Mouse (Mus musculus) hindbrain, postnatal 0 days (tissue): ENCODE data around the gene Disp1. TPM values are rescaled to one million over a fixed set of nuclear protein-coding genes. Genes with fewer than 3 reads are reported as not detected.

Source experiments
- ATAC-seq: fragments of 200-750 bp; cut with Nextera tagmentation; 2 replicates; pipeline ENCODE4 v1.8.0; 2017; ENCODE audit warnings: mild to moderate bottlenecking, moderate TSS enrichment, moderate library complexity
- DNase-seq: peaks from one replicate; pipeline ENCODE4 v3.0.0-alpha.2; 2015; ENCODE audit warnings: low spot score
- H3K27ac ChIP-seq: fragments of 300-500 bp; sonication (generic); 2 replicates; pipeline ENCODE4 v1.5.1; 2014; ENCODE audit warnings: mild to moderate bottlenecking
- H3K27me3 ChIP-seq: fragments of 300-500 bp; sonication (generic); 2 replicates; pipeline ENCODE4 v1.6.1; 2014; ENCODE audit warnings: low read length, mixed read lengths; ENCODE audit not compliant: insufficient read depth
- H3K36me3 ChIP-seq: fragments of 300-500 bp; sonication (generic); 2 replicates; pipeline ENCODE4 v1.6.1; 2014; ENCODE audit warnings: low read length, mixed read lengths; ENCODE audit not compliant: insufficient read depth
- H3K4me1 ChIP-seq: fragments of 300-500 bp; sonication (generic); 2 replicates; pipeline ENCODE4 v1.6.1; 2014; ENCODE audit warnings: antibody characterized with exemption, low read length, mixed read lengths; ENCODE audit not compliant: insufficient read depth
- H3K4me2 ChIP-seq: fragments of 300-500 bp; sonication (generic); 2 replicates; pipeline ENCODE4 v1.6.1; 2014; ENCODE audit warnings: low read depth, mild to moderate bottlenecking, low read length, moderate library complexity, mixed read lengths
- H3K4me3 ChIP-seq: fragments of 300-500 bp; sonication (generic); 2 replicates; pipeline ENCODE4 v1.5.1; 2014; ENCODE audit warnings: low read length
- H3K9ac ChIP-seq: fragments of 300-500 bp; sonication (generic); replicated peaks from 2 replicates; pipeline ENCODE4 v1.6.1; 2014; ENCODE audit warnings: mild to moderate bottlenecking, low read length, moderate library complexity, mixed read lengths
- H3K9me3 ChIP-seq: fragments of 300-500 bp; sonication (generic); 2 replicates; pipeline ENCODE4 v1.6.1; 2016; ENCODE audit warnings: low read length, mixed read lengths
- CTCF ChIP-seq: IDR thresholded peaks from 2 replicates; pipeline ENCODE4 v1.5.1; 2016; ENCODE audit warnings: antibody characterized with exemption, control low read depth, low read depth
- WGBS: fragments of 180-500 bp; shearing (Covaris S2); extraction: QIAGEN DNeasy Blood & Tissue Kit; methylation state at CpG from one replicate; pipeline ENCODE4 v1.1.7; 2014; 5-methylcytosine and 5-hydroxymethylcytosine counted together
- polyA plus RNA-seq: library from polyadenylated mRNA; unstranded; fragments of >200 nt; fragmentation: Nextera tagmentation; extraction: Ambion mirVana; gene quantifications from 2 replicates; pipeline ENCODE4 v1.2.1, GENCODE M21; 2015
- total RNA-seq: library from RNA; depleted of rRNA; stranded (reverse); fragments of >200 nt; gene quantifications from 2 replicates; pipeline ENCODE4 v1.2.3, GENCODE M21; 2014

Disp1 gene
- total and polyA plus RNA-seq, 2 experiments from 2014 or later: 7.4 to 8.2 TPM

- Histone ChIP-seq H3K9me3 (no peaks in the 10 kb centered on the region), H3K27me3 (no peaks in the 10 kb centered on the region), H3K27ac (no peak overlapping the region), H3K36me3 (0 out of 2 replicates have a peak, but pooled peaks cover 6% of the 10 kb centered on the region), H3K4me2 (no peak overlapping the region), H3K4me3 (no peak overlapping the region), H3K9ac (no peak overlapping the region), H3K4me1 (no peaks in the 10 kb centered on the region)
- no peak for TF ChIP-seq CTCF
- no peak for ATAC-seq
- DNase-seq: no peak
- 88% methylated on average over 10 of the region's 10 CpGs for WGBS
Measured at GRCm38 (mm10) chr1:183097606-183098005, 123.7 kb downstream of the Disp1 start.

GRCm38 (mm10) chr1:183095454-183096088, 125.8 kb downstream of the Disp1 start:
- no peak overlapping the region for H3K9ac ChIP-seq

GRCm38 (mm10) chr1:183092296-183092695, 129.0 kb downstream of the Disp1 start:
- H3K9ac ChIP-seq: no peak overlapping the region
- H3K27ac ChIP-seq: no peak overlapping the region
- no peak for ATAC-seq
- no peaks in the 10 kb centered on the region for H3K4me1 ChIP-seq
- H3K4me3 ChIP-seq: no peak overlapping the region
- H3K9me3 ChIP-seq: peaks cover 2% of the 10 kb centered on the region; the same call in 1 of the 2 replicates
- 79% methylated on average over 4 of the region's 4 CpGs for WGBS
- no peak overlapping the region for H3K4me2 ChIP-seq
- no peak for TF ChIP-seq CTCF
- H3K36me3 ChIP-seq: peaks cover 25% of the 10 kb centered on the region; the same call in 1 of the 2 replicates
- no peaks in the 10 kb centered on the region for H3K27me3 ChIP-seq
- no peak for DNase-seq

More at GRCm38 (mm10) chr1:183095454-183096088, 125.8 kb downstream of the Disp1 start:
- peak; percentile 38; the same call in 1 of the 2 replicates for ATAC-seq
- H3K27ac ChIP-seq: no peak overlapping the region
- no peak overlapping the region for H3K4me2 ChIP-seq
- 56% methylated on average over 8 of the region's 8 CpGs for WGBS
- H3K27me3 ChIP-seq: no peaks in the 10 kb centered on the region
- no peak for TF ChIP-seq CTCF
- DNase-seq: no peak
- H3K9me3 ChIP-seq: no peaks in the 10 kb centered on the region
- H3K36me3 ChIP-seq: 0 out of 2 replicates have a peak, but pooled peaks cover 6% of the 10 kb centered on the region
- no peaks in the 10 kb centered on the region for H3K4me1 ChIP-seq
- no peak overlapping the region for H3K4me3 ChIP-seq

GRCm38 (mm10) chr1:183091203-183091602, 130.1 kb downstream of the Disp1 start:
- Histone ChIP-seq H3K27me3 (no peaks in the 10 kb centered on the region), H3K9ac (no peak overlapping the region), H3K36me3 (peaks cover 30% of the 10 kb centered on the region; the same call in 1 of the 2 replicates), H3K4me3 (no peak overlapping the region), H3K9me3 (peaks cover 2% of the 10 kb centered on the region; the same call in 1 of the 2 replicates), H3K27ac (no peak overlapping the region), H3K4me1 (no peaks in the 10 kb centered on the region), H3K4me2 (no peak overlapping the region)
- 94% methylated on average over 7 of the region's 7 CpGs for WGBS
- ATAC-seq: no peak
- no peak for TF ChIP-seq CTCF
- no peak for DNase-seq

- Histone ChIP-seq H3K4me3 (no peak overlapping the region), H3K27me3 (no peaks in the 10 kb centered on the region), H3K27ac (no peak overlapping the region), H3K36me3 (peaks cover 27% of the 10 kb centered on the region; the same call in 1 of the 2 replicates), H3K4me1 (no peaks in the 10 kb centered on the region), H3K9ac (no peak overlapping the region), H3K9me3 (peaks cover 2% of the 10 kb centered on the region; the same call in 1 of the 2 replicates), H3K4me2 (no peak overlapping the region)
- DNase-seq (no peak), ATAC-seq (no peak)
- WGBS: 98% methylated on average over 23 of the region's 23 CpGs
- no peak for TF ChIP-seq CTCF
Measured at GRCm38 (mm10) chr1:183088661-183089060, 132.7 kb downstream of the Disp1 start.

GRCm38 (mm10) chr1:183086843-183087242, 134.5 kb downstream of the Disp1 start:
- no peak for DNase-seq
- ATAC-seq: no peak
- Histone ChIP-seq H3K4me3 (no peak overlapping the region), H3K4me2 (no peak overlapping the region), H3K27me3 (no peaks in the 10 kb centered on the region), H3K36me3 (peaks cover 27% of the 10 kb centered on the region; the same call in 1 of the 2 replicates), H3K9me3 (peaks cover 2% of the 10 kb centered on the region; the same call in 1 of the 2 replicates), H3K27ac (no peak overlapping the region), H3K9ac (no peak overlapping the region), H3K4me1 (no peaks in the 10 kb centered on the region)
- TF ChIP-seq CTCF: no peak
- 98% methylated on average over 14 of the region's 14 CpGs for WGBS
